Mouse (Mus musculus) liver, adult 2 months (tissue): ENCODE data around the gene Wdr54.

Experiments used
- CTCF ChIP-seq: fragments of 200-500 bp; IDR thresholded peaks from 2 replicates; pipeline ENCODE4 v1.5.1; 2011; ENCODE audit warnings: low read depth, low read length, control low read depth
- POLR2A ChIP-seq: fragments of 200-500 bp; IDR thresholded peaks from 2 replicates; pipeline ENCODE4 v1.6.1; 2011; ENCODE audit warnings: low read length, control low read depth; ENCODE audit not compliant: insufficient read depth; ENCODE audit errors: extremely low read depth

DNA sequence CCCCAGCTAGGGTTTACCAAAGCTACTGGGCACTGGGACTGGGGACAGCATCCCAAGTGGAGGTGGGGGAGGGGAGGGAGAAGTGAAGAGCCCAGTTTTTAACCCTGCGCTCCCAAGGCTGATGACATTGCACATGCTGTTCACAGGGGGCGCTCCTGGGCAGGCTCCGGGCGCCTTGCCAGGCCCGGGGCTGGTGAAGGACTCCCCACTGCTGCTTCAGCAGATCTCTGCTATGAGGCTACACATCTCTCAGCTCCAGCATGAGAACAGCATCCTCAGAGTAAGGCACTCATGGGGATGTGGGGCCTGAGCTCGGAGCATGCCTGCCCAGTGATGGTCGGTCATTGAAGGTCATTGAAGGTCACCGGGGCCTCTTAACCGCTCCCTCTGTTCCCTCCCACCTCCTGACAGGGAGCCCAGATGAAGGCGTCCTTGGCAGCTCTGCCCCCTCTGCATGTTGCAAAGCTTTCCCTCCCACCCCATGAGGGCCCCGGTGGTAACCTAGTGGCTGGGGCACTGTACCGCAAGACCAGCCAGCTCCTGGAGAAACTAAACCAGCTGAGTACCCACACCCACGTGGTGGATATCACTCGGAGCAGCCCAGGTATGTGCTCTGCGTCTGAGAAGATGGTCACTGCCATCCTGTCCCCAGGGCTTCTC lies 41.3 kb upstream of the Wdr54 start:
- no peak for TF ChIP-seq CTCF
- TF ChIP-seq POLR2A: no peak
